Mouse (Mus musculus): ENCODE measurements at regions not wholly inside any gene's neighbourhood (a gene's known extent, or its start where the extent isn't known, plus 50 kb on each side); places are given as distances from the start of the nearest gene placed in this dataset.

- H3K27me3 ChIP-seq (ENCODE audit: control insufficient read depth, insufficient read depth, low read length) = no peaks in the 10 kb centered on the region
Measured at GRCm38 (mm10) chr8:92427801-92428200, 70.4 kb downstream of the Irx5 start.

DNA sequence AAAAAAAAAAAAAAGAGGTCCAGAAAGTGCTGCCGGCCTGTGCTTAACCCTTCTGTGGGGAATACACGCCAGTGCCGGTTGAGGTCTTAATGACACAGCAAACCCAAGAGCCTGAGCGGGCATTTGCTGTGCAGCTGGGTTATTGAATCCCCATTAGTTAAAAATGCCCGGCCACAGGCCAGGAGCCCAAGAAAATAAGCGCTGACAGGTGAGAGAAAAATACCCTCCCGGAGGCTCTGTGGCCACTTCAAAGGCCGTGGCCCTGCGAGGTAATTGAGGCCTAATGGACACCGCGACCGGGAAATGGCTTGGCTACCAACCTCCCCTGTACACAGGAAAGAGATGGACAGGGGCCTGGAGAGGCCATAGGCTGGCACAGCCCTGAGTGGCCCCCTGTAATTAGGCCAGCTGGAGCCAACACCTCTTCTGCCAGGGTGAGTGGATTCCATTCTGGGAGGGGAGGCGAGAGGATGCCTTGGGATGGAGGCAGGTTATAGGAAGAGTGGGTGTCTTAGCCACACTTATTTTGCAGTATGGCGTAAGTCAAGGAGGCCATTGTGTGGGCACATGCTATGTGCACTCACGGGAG is 79.7 kb downstream of the Irx5 start:
- Histone ChIP-seq H3K4me2 (replicated peaks; ENCODE audit: low read depth, low read length) (no peak overlapping the region), H3K9me3 (ENCODE audit: control insufficient read depth, low read depth, low read length) (no peaks in the 10 kb centered on the region), H3K36me3 (ENCODE audit: control insufficient read depth, insufficient read depth, low read length) (no peaks in the 10 kb centered on the region), H3K4me1 (ENCODE audit: control insufficient read depth, insufficient read depth, low read length) (no peaks in the 10 kb centered on the region), H3K27me3 (ENCODE audit: control insufficient read depth, insufficient read depth, low read length) (no peaks in the 10 kb centered on the region), H3K4me3 (ENCODE audit: low read depth, low read length) (no peak overlapping the region), H3K9ac (replicated peaks; ENCODE audit: low read depth, low read length) (no peak overlapping the region), H3K27ac (ENCODE audit: low read length) (no peak overlapping the region)
- WGBS = 58% methylated on average over 15 of the region's 15 CpGs
- ATAC-seq (ENCODE audit: insufficient number of reproducible peaks, insufficient read depth, low FRiP score, low read depth) = no peak

More at GRCm38 (mm10) chr8:92427801-92428200, 70.4 kb downstream of the Irx5 start:
- no peak for ATAC-seq (ENCODE audit: insufficient number of reproducible peaks, insufficient read depth, low FRiP score, low read depth)
- H3K4me1 ChIP-seq (ENCODE audit: control insufficient read depth, insufficient read depth, low read length) = no peaks in the 10 kb centered on the region
- no peaks in the 10 kb centered on the region for H3K9me3 ChIP-seq (ENCODE audit: control insufficient read depth, low read depth, low read length)
- H3K4me2 ChIP-seq (replicated peaks; ENCODE audit: low read depth, low read length) = no peak overlapping the region
- H3K27ac ChIP-seq (ENCODE audit: low read length) = no peak overlapping the region
- no peaks in the 10 kb centered on the region for H3K36me3 ChIP-seq (ENCODE audit: control insufficient read depth, insufficient read depth, low read length)
- WGBS = 71% methylated on average over 9 of the region's 9 CpGs
- no peak overlapping the region for H3K9ac ChIP-seq (replicated peaks; ENCODE audit: low read depth, low read length)
- no peak overlapping the region for H3K4me3 ChIP-seq (ENCODE audit: low read depth, low read length)

DNA sequence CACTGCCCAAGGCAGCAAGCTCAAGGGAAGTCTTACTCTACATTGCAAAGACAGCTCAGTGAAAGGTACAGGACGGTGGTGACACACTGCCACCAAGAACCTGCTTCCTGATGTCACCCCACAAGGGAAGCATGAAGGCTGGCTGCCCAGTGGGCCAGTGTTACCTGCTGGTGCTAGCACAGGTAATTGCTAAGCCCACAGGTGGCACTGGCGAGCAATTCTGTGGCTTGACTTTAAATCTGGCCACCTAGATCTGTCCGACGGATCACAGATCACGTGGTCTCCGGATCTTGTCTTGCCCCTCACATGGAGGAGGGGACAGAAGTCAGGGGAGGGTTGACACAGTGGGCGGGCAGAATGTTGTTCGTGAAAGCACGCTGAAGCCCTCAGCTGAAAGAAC is 80.9 kb downstream of the Irx5 start:
- H3K36me3 ChIP-seq (ENCODE audit: control insufficient read depth, insufficient read depth, low read length) = no peaks in the 10 kb centered on the region
- ATAC-seq (ENCODE audit: insufficient number of reproducible peaks, insufficient read depth, low FRiP score, low read depth) = no peak
- H3K4me3 ChIP-seq (ENCODE audit: low read depth, low read length) = no peak overlapping the region
- no peaks in the 10 kb centered on the region for H3K4me1 ChIP-seq (ENCODE audit: control insufficient read depth, insufficient read depth, low read length)
- 42% methylated on average over 9 of the region's 9 CpGs for WGBS
- no peak overlapping the region for H3K9ac ChIP-seq (replicated peaks; ENCODE audit: low read depth, low read length)
- H3K27me3 ChIP-seq (ENCODE audit: control insufficient read depth, insufficient read depth, low read length) = no peaks in the 10 kb centered on the region
- H3K9me3 ChIP-seq (ENCODE audit: control insufficient read depth, low read depth, low read length) = no peaks in the 10 kb centered on the region
- H3K27ac ChIP-seq (ENCODE audit: low read length) = no peak overlapping the region
- no peak overlapping the region for H3K4me2 ChIP-seq (replicated peaks; ENCODE audit: low read depth, low read length)

DNA sequence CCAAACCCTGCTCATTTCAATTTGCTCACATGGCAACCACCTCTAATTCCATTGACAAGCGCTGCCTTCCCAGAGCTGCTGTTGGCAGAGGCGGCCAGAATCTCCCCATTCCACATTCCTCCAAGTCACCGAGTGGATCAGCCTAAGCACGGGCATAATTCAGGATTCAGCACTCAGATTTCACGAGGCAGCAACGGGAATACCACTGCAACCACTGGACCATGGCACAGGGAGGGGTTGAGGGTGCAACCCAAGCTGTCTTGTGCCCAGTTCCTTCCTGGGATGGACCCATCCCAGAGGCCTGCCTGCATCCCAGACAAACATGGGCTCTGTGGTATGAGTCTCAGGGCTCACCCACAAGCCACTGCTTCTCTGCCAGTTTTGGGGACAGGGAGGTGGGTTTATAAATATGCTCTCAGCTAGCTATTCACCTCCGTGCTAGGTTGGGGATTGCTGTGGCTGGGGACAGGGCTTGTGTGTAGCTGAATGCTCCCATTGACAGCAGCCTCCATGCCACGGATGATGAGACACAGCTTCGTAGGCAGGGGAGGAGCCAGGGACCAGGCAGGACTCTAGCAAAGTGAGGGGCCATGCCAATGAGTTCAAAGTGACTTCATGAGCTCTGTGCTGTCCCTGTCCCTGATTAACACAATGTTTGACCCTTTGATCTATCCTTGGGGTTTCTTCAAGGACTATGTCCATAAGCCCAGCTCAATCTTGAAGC is 82.5 kb downstream of the Irx5 start:
- no peaks in the 10 kb centered on the region for H3K36me3 ChIP-seq (ENCODE audit: control insufficient read depth, insufficient read depth, low read length)
- H3K4me2 ChIP-seq (replicated peaks; ENCODE audit: low read depth, low read length) = no peak overlapping the region
- H3K4me3 ChIP-seq (ENCODE audit: low read depth, low read length) = no peak overlapping the region
- no peaks in the 10 kb centered on the region for H3K27me3 ChIP-seq (ENCODE audit: control insufficient read depth, insufficient read depth, low read length)
- WGBS = 58% methylated on average over 9 of the region's 9 CpGs
- H3K9ac ChIP-seq (replicated peaks; ENCODE audit: low read depth, low read length) = no peak overlapping the region
- ATAC-seq (ENCODE audit: insufficient number of reproducible peaks, insufficient read depth, low FRiP score, low read depth) = no peak
- H3K27ac ChIP-seq (ENCODE audit: low read length) = no peak overlapping the region
- no peaks in the 10 kb centered on the region for H3K4me1 ChIP-seq (ENCODE audit: control insufficient read depth, insufficient read depth, low read length)
- H3K9me3 ChIP-seq (ENCODE audit: control insufficient read depth, low read depth, low read length) = no peaks in the 10 kb centered on the region

DNA sequence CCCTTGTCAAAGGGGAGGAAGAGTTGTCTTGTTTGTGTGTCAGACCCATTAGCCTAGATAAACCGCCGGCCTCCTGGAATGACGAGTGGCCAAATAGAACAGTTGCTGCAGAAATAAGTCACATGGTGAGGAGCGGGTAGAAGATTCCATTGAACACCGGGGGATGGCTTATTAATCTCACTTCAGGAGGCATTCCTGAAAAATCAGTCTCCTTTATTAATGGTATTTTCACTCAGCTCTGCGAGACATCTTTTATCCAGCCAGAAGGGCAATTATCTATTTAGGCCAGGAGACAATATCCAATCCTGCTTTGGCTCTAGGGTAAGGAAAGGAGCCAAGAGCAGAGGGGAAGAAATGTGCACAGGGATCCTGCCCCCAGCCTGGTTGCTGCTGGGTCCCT is 84.7 kb downstream of the Irx5 start:
- no peaks in the 10 kb centered on the region for H3K9me3 ChIP-seq (ENCODE audit: control insufficient read depth, low read depth, low read length)
- no peaks in the 10 kb centered on the region for H3K4me1 ChIP-seq (ENCODE audit: control insufficient read depth, insufficient read depth, low read length)
- H3K27me3 ChIP-seq (ENCODE audit: control insufficient read depth, insufficient read depth, low read length) = no peaks in the 10 kb centered on the region
- no peak for ATAC-seq (ENCODE audit: insufficient number of reproducible peaks, insufficient read depth, low FRiP score, low read depth)
- no peak overlapping the region for H3K27ac ChIP-seq (ENCODE audit: low read length)
- no peaks in the 10 kb centered on the region for H3K36me3 ChIP-seq (ENCODE audit: control insufficient read depth, insufficient read depth, low read length)
- H3K4me3 ChIP-seq (ENCODE audit: low read depth, low read length) = no peak overlapping the region
- H3K4me2 ChIP-seq (replicated peaks; ENCODE audit: low read depth, low read length) = no peak overlapping the region
- H3K9ac ChIP-seq (replicated peaks; ENCODE audit: low read depth, low read length) = no peak overlapping the region
- WGBS = 38% methylated on average over 6 of the region's 6 CpGs

- WGBS = 85% methylated on average over 5 of the region's 5 CpGs
- Histone ChIP-seq H3K36me3 (ENCODE audit: control insufficient read depth, insufficient read depth, low read length) (no peaks in the 10 kb centered on the region), H3K4me1 (ENCODE audit: control insufficient read depth, insufficient read depth, low read length) (no peaks in the 10 kb centered on the region), H3K4me2 (replicated peaks; ENCODE audit: low read depth, low read length) (no peak overlapping the region), H3K27ac (ENCODE audit: low read length) (no peak overlapping the region), H3K9ac (replicated peaks; ENCODE audit: low read depth, low read length) (no peak overlapping the region), H3K4me3 (ENCODE audit: low read depth, low read length) (no peak overlapping the region), H3K27me3 (ENCODE audit: control insufficient read depth, insufficient read depth, low read length) (peaks cover 19% of the 10 kb centered on the region), H3K9me3 (ENCODE audit: control insufficient read depth, low read depth, low read length) (no peaks in the 10 kb centered on the region)
- no peak for ATAC-seq (ENCODE audit: insufficient number of reproducible peaks, insufficient read depth, low FRiP score, low read depth)
Measured at GRCm38 (mm10) chr8:92459291-92459690, 101.9 kb downstream of the Irx5 start.

DNA sequence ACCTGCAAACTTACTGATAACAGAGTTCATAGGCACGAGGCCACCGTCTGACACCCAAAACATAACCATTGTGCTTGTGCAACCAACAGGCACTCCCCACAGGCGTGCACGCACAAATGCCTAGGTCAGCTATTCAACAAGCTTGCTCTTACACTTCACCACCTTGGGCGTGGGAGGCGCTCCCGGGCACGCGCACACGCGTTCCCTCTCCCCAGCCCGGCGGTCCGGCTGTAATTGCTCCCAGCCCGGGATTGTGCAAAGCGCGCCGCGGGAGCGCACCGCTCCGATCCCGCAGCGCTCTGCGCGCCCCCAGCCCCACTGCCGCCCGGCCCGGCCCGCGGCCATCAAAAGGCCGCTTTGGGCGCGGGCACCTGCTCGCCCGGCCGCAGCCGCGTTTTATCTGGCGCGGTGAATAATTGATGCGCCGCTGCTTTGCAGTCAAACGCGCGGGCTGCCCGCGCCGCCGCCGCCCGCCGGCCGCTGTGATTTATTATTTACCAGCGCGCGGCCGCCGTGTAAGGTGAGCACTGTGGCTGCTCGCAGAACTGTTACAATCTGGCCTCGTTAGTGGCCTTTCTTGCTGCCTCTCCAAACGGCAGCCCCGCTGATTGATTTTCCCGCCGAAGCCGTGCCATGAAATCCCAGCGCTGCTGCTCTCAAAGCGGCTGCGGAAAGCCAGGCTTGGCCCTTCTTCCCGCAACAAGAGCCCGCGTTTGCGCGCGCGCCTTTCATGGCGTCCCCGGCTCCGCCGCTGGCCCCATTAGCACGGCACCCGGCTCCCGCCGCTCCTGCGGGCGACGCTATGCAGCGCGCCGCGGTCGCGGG is 102.9 kb downstream of the Irx5 start:
- H3K9ac ChIP-seq (replicated peaks; ENCODE audit: low read depth, low read length) = peak overlapping the region; percentile 14; the same call in 1 of the 2 replicates
- peaks cover 19% of the 10 kb centered on the region for H3K27me3 ChIP-seq (ENCODE audit: control insufficient read depth, insufficient read depth, low read length)
- under 1% methylated on average over 93 of the region's 93 CpGs for WGBS

GRCm38 (mm10) chr8:92469141-92470000 is 111.9 kb downstream of the Irx5 start:
- H3K36me3 ChIP-seq (ENCODE audit: control insufficient read depth, insufficient read depth, low read length) = no peaks in the 10 kb centered on the region
- no peaks in the 10 kb centered on the region for H3K4me1 ChIP-seq (ENCODE audit: control insufficient read depth, insufficient read depth, low read length)
- H3K9me3 ChIP-seq (ENCODE audit: control insufficient read depth, low read depth, low read length) = no peaks in the 10 kb centered on the region
- H3K9ac ChIP-seq (replicated peaks; ENCODE audit: low read depth, low read length) = no peak overlapping the region
- H3K4me3 ChIP-seq (ENCODE audit: low read depth, low read length) = no peak overlapping the region
- H3K4me2 ChIP-seq (replicated peaks; ENCODE audit: low read depth, low read length) = no peak overlapping the region
- H3K27me3 ChIP-seq (ENCODE audit: control insufficient read depth, insufficient read depth, low read length) = no peaks in the 10 kb centered on the region
- 60% methylated on average over 19 of the region's 19 CpGs for WGBS
- no peak overlapping the region for H3K27ac ChIP-seq (ENCODE audit: low read length)
- ATAC-seq (ENCODE audit: insufficient number of reproducible peaks, insufficient read depth, low FRiP score, low read depth) = no peak

More for the DNA sequence above, 102.9 kb downstream of the Irx5 start:
- Histone ChIP-seq H3K9me3 (ENCODE audit: control insufficient read depth, low read depth, low read length) (no peaks in the 10 kb centered on the region), H3K27ac (ENCODE audit: low read length) (no peak overlapping the region), H3K36me3 (ENCODE audit: control insufficient read depth, insufficient read depth, low read length) (no peaks in the 10 kb centered on the region), H3K4me2 (replicated peaks; ENCODE audit: low read depth, low read length) (peak overlapping the region; percentile 96), H3K4me3 (ENCODE audit: low read depth, low read length) (peak overlapping the region; percentile 47), H3K4me1 (ENCODE audit: control insufficient read depth, insufficient read depth, low read length) (no peaks in the 10 kb centered on the region)
- no peak for ATAC-seq (ENCODE audit: insufficient number of reproducible peaks, insufficient read depth, low FRiP score, low read depth)

Data from stomach, embryonic 14.5 days (tissue).